Mouse (Mus musculus) embryonic facial prominence, embryonic 13.5 days (tissue): ENCODE measurements around the gene Olfr998. TPM values are rescaled to one million over a fixed set of nuclear protein-coding genes. Genes with fewer than 3 reads are reported as not detected.
"Not testable (repeated sequence)": the region's sequence is repeated elsewhere in the genome, so short reads cannot be mapped to it uniquely, and the experiment has no call there.

Source experiments
- ATAC-seq: fragments of 200-750 bp; cut with Nextera tagmentation; 2 replicates; pipeline ENCODE4 v1.8.0; 2017; ENCODE audit warnings: low read depth; ENCODE audit not compliant: insufficient number of reproducible peaks, insufficient read depth, low FRiP score, low TSS enrichment
- H3K27ac ChIP-seq: fragments of 300-500 bp; sonication (generic); 2 replicates; pipeline ENCODE4 v1.5.1; 2015; ENCODE audit warnings: moderate library complexity, mild to moderate bottlenecking, inconsistent platforms
- H3K27me3 ChIP-seq: fragments of 300-500 bp; sonication (generic); 2 replicates; pipeline ENCODE4 v1.6.1; 2015; ENCODE audit warnings: mild to moderate bottlenecking, inconsistent platforms
- H3K36me3 ChIP-seq: fragments of 300-500 bp; sonication (generic); 2 replicates; pipeline ENCODE4 v1.6.1; 2015; ENCODE audit warnings: mild to moderate bottlenecking, inconsistent platforms
- H3K4me1 ChIP-seq: fragments of 300-500 bp; sonication (generic); 2 replicates; pipeline ENCODE4 v1.6.1; 2015; ENCODE audit warnings: inconsistent platforms
- H3K4me2 ChIP-seq: fragments of 300-500 bp; sonication (generic); 2 replicates; pipeline ENCODE4 v1.6.1; 2015; ENCODE audit warnings: moderate library complexity, mild to moderate bottlenecking, inconsistent platforms
- H3K4me3 ChIP-seq: fragments of 300-500 bp; sonication (generic); 2 replicates; pipeline ENCODE4 v1.5.1; 2015; ENCODE audit warnings: mild to moderate bottlenecking, inconsistent platforms
- H3K9ac ChIP-seq: fragments of 300-500 bp; sonication (generic); 2 replicates; pipeline ENCODE4 v1.6.1; 2015; ENCODE audit warnings: mild to moderate bottlenecking, inconsistent platforms
- H3K9me3 ChIP-seq: fragments of 300-500 bp; sonication (generic); 2 replicates; pipeline ENCODE4 v1.6.1; 2016; ENCODE audit warnings: inconsistent platforms
- WGBS: fragments of 180-500 bp; shearing (Covaris S2); methylation state at CpG from one replicate; pipeline ENCODE4 v1.1.7; 2015; ENCODE audit warnings: mixed read lengths; 5-methylcytosine and 5-hydroxymethylcytosine counted together
- polyA plus RNA-seq: library from polyadenylated mRNA; unstranded; fragments of >200 nt; fragmentation: Nextera tagmentation; extraction: Ambion mirVana; gene quantifications from 2 replicates; pipeline ENCODE4 v1.2.1, GENCODE M21; 2015

Gene Olfr998
- polyA plus RNA-seq: not detected in 2 replicates

DNA sequence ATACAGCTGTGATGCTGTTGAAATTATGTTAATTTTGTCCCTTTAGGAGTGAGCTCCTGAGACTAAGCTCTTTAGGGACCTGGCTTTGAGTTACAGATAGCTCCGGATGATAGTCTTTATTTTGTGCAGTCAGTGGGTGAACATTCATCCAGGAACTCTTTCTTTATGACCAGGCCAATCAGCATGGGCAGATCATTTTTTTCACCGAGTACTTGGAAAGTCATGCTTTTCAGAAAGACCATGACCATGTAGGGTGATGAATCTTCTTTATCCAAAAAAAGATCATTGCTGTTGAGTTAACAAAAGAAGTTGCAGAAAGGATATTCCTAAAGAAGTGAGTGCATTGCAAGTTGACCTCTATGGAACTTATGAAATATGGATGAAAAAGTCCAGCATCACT, at the start of gene Olfr998:
Gene Olfr998 (plus strand): TSS at position 301 of the 400 bp plus-strand sequence.
- H3K36me3 ChIP-seq, H3K9ac ChIP-seq, H3K4me2 ChIP-seq, H3K4me1 ChIP-seq, H3K27me3 ChIP-seq, H3K4me3 ChIP-seq, H3K27ac ChIP-seq, H3K9me3 ChIP-seq, ATAC-seq: not testable (repeated sequence)
- 86% methylated on average over 2 of the region's 2 CpGs for WGBS

GRCm38 (mm10) chr2:85554806-85555205, 33.9 kb upstream of the Olfr998 start:
- Histone ChIP-seq H3K9me3 (no peaks in the 10 kb centered on the region), H3K27me3 (no peaks in the 10 kb centered on the region), H3K27ac (no peak overlapping the region), H3K4me3 (no peak overlapping the region), H3K4me1 (no peaks in the 10 kb centered on the region), H3K36me3 (no peaks in the 10 kb centered on the region), H3K9ac (no peak overlapping the region), H3K4me2 (no peak overlapping the region)
- no peak for ATAC-seq
- WGBS: 53% methylated on average over 1 of the region's 1 CpGs

DNA sequence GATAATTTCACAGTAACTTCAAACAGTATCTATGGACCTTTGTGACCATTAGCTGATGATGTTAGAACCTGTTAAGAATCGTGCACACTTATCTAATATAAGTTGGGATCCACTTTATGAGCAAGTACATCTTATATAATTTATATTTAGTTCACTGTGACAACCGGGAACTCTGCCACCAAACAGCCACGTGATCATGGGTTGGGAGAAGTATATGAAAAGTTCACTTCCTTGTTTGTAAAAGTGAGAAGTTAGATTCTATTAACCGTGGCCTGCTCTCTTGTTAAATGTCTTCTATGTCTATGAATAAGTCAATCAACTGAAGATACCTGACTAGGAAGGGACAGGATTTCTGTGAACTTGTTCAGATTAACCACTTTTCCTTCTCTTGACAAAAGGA, 28.5 kb upstream of the Olfr998 start:
- H3K4me2 ChIP-seq: no peak overlapping the region
- no peaks in the 10 kb centered on the region for H3K9me3 ChIP-seq
- H3K4me1 ChIP-seq: no peaks in the 10 kb centered on the region
- no peak overlapping the region for H3K27ac ChIP-seq
- no peak overlapping the region for H3K4me3 ChIP-seq
- 70% methylated on average over 4 of the region's 4 CpGs for WGBS
- no peak overlapping the region for H3K9ac ChIP-seq
- no peaks in the 10 kb centered on the region for H3K27me3 ChIP-seq
- H3K36me3 ChIP-seq: no peaks in the 10 kb centered on the region
- no peak for ATAC-seq

GRCm38 (mm10) chr2:85561187-85561586, 27.6 kb upstream of the Olfr998 start:
- Histone ChIP-seq H3K9ac (no peak overlapping the region), H3K4me1 (no peaks in the 10 kb centered on the region), H3K27ac (no peak overlapping the region), H3K4me3 (no peak overlapping the region), H3K27me3 (no peaks in the 10 kb centered on the region), H3K36me3 (no peaks in the 10 kb centered on the region), H3K4me2 (no peak overlapping the region), H3K9me3 (no peaks in the 10 kb centered on the region)
- ATAC-seq: no peak
- WGBS: 18% methylated on average over 4 of the region's 4 CpGs

GRCm38 (mm10) chr2:85578915-85579314, 9.8 kb upstream of the Olfr998 start, which contains the start of gene Olfr996:
Gene Olfr996, plus strand, starts transcription at chr2:85579215.
- no peak for ATAC-seq
- Histone ChIP-seq H3K27ac (no peak within 1 kb of the TSS), H3K4me1 (no peaks in the 10 kb centered on the region), H3K9me3 (no peaks in the 10 kb centered on the region), H3K27me3 (no peaks in the 10 kb centered on the region), H3K4me2 (no peak within 1 kb of the TSS), H3K36me3 (no peaks in the 10 kb centered on the region), H3K4me3 (no peak within 1 kb of the TSS), H3K9ac (no peak within 1 kb of the TSS)

DNA sequence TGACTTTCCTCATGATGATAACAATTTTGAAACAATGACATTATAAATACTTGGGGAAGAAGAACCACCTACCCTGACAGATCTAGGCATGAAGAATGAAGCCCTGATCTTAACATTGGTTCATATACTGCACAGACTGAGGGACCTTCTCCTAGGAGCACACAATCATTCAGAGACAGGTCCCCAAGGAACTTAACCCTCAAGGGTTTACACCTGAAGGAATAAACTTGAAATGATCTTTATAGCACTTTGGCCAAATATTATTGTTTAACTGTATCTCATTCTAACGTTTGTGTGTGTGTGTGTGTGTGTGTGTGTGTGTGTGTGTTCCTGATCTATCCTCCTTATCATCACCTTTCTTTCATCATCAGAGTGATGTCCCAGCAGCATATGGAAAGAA, 23.1 kb downstream of the Olfr998 start, which contains the start of gene Olfr1000:
Gene Olfr1000 (minus strand): TSS at position 101 of the 400 bp plus-strand sequence.
- WGBS: 65% methylated on average over 1 of the region's 1 CpGs
- Histone ChIP-seq H3K9ac (no peak within 1 kb of the TSS), H3K4me2 (no peak within 1 kb of the TSS), H3K27me3 (no peaks in the 10 kb centered on the region), H3K27ac (no peak within 1 kb of the TSS), H3K4me3 (no peak within 1 kb of the TSS), H3K36me3 (no peaks in the 10 kb centered on the region), H3K4me1 (no peaks in the 10 kb centered on the region), H3K9me3 (no peaks in the 10 kb centered on the region)
- ATAC-seq: no peak

Other genes starting within 250 kb of the Olfr998 start
- gene Olfr987, start 249.6 kb upstream of the Olfr998 start, polyA plus RNA-seq: not detected in 2 replicates
- not detected in 2 replicates for gene Olfr988, start 225.7 kb upstream of the Olfr998 start, polyA plus RNA-seq
- not detected in 2 replicates for gene Olfr992, start 179.5 kb upstream of the Olfr998 start, polyA plus RNA-seq
- gene Olfr993, start 174.1 kb upstream of the Olfr998 start, polyA plus RNA-seq: not detected in 2 replicates
- not detected in 2 replicates for gene Olfr994, start 152.5 kb upstream of the Olfr998 start, polyA plus RNA-seq
- not detected in 2 replicates for gene Olfr995, start 145.3 kb upstream of the Olfr998 start, polyA plus RNA-seq
- 1.6 and 2.8 TPM in 2 replicates for gene 4833423E24Rik, start 69.9 kb upstream of the Olfr998 start, polyA plus RNA-seq
- not detected in 2 replicates for gene Olfr996, start 9.7 kb upstream of the Olfr998 start, polyA plus RNA-seq
- not detected in 2 replicates for gene Olfr1000, start 23.0 kb downstream of the Olfr998 start, polyA plus RNA-seq
- gene Olfr1002, start 61.8 kb downstream of the Olfr998 start, polyA plus RNA-seq: not detected in 2 replicates
- not detected in 2 replicates for gene Olfr154, start 75.5 kb downstream of the Olfr998 start, polyA plus RNA-seq
- not detected in 2 replicates for gene Olfr1006, start 89.8 kb downstream of the Olfr998 start, polyA plus RNA-seq
- not detected in 2 replicates for gene Olfr1008, start 100.5 kb downstream of the Olfr998 start, polyA plus RNA-seq
- gene Olfr1009, start 126.5 kb downstream of the Olfr998 start, polyA plus RNA-seq: not detected in 2 replicates
- gene Olfr1012, start 173.8 kb downstream of the Olfr998 start, polyA plus RNA-seq: not detected in 2 replicates
- gene Olfr1013, start 178.2 kb downstream of the Olfr998 start, polyA plus RNA-seq: not detected in 2 replicates
- gene Olfr1014, start 183.8 kb downstream of the Olfr998 start, polyA plus RNA-seq: not detected in 2 replicates
- gene Olfr1015, start 193.1 kb downstream of the Olfr998 start, polyA plus RNA-seq: not detected in 2 replicates
- gene Olfr1016, start 213.6 kb downstream of the Olfr998 start, polyA plus RNA-seq: not detected in 2 replicates
- not detected in 2 replicates for gene Olfr1018, start 229.5 kb downstream of the Olfr998 start, polyA plus RNA-seq